Mouse (Mus musculus) midbrain, embryonic 12.5 days (tissue): ENCODE measurements at regions not wholly inside any gene's neighbourhood (a gene's known extent, or its start where the extent isn't known, plus 50 kb on each side); places are given as distances from the start of the nearest gene placed in this dataset.
"Not testable (repeated sequence)": the region's sequence is repeated elsewhere in the genome, so short reads cannot be mapped to it uniquely, and the experiment has no call there.

Source experiments
- ATAC-seq: fragments of 200-750 bp; cut with Nextera tagmentation; 2 replicates; pipeline ENCODE4 v1.8.0; 2017; ENCODE audit warnings: low read depth, moderate TSS enrichment, moderate library complexity; ENCODE audit not compliant: low FRiP score
- H3K27ac ChIP-seq: fragments of 300-500 bp; sonication (generic); replicated peaks from 2 replicates; pipeline ENCODE4 v1.5.1; 2016; ENCODE audit warnings: mild to moderate bottlenecking
- H3K27me3 ChIP-seq: fragments of 300-500 bp; sonication (generic); 2 replicates; pipeline ENCODE4 v1.6.1; 2016; ENCODE audit warnings: mild to moderate bottlenecking
- H3K36me3 ChIP-seq: fragments of 300-500 bp; sonication (generic); 2 replicates; pipeline ENCODE4 v1.6.1; 2016
- H3K4me1 ChIP-seq: fragments of 300-500 bp; sonication (generic); 2 replicates; pipeline ENCODE4 v1.6.1; 2016
- H3K4me2 ChIP-seq: fragments of 300-500 bp; sonication (generic); replicated peaks from 2 replicates; pipeline ENCODE4 v1.6.1; 2016; ENCODE audit warnings: mild to moderate bottlenecking, moderate library complexity
- H3K4me3 ChIP-seq: fragments of 300-500 bp; sonication (generic); 2 replicates; pipeline ENCODE4 v1.5.1; 2016; ENCODE audit warnings: mild to moderate bottlenecking
- H3K9ac ChIP-seq: fragments of 300-500 bp; sonication (generic); replicated peaks from 2 replicates; pipeline ENCODE4 v1.6.1; 2016; ENCODE audit warnings: mild to moderate bottlenecking, moderate library complexity
- H3K9me3 ChIP-seq: fragments of 300-500 bp; sonication (generic); 2 replicates; pipeline ENCODE4 v1.6.1; 2016; ENCODE audit warnings: mild to moderate bottlenecking
- WGBS: fragments of 180-500 bp; shearing (Covaris S2); methylation state at CpG from one replicate; pipeline ENCODE4 v1.1.7; 2016; 5-methylcytosine and 5-hydroxymethylcytosine counted together

- no peak for ATAC-seq
- Histone ChIP-seq H3K9ac (no peak overlapping the region), H3K9me3 (no peaks in the 10 kb centered on the region), H3K27ac (no peak overlapping the region), H3K36me3 (no peaks in the 10 kb centered on the region), H3K27me3 (no peaks in the 10 kb centered on the region), H3K4me1 (no peaks in the 10 kb centered on the region), H3K4me2 (no peak overlapping the region), H3K4me3 (no peak overlapping the region)
Observed at GRCm38 (mm10) chr1:145139267-145139651, 364.0 kb upstream of the Rgs18 start.

GRCm38 (mm10) chr1:145138452-145139266 lies 363.4 kb upstream of the Rgs18 start:
- Histone ChIP-seq H3K36me3 (no peaks in the 10 kb centered on the region), H3K27ac (no peak overlapping the region), H3K27me3 (no peaks in the 10 kb centered on the region), H3K4me3 (no peak overlapping the region), H3K9ac (no peak overlapping the region), H3K9me3 (no peaks in the 10 kb centered on the region), H3K4me1 (no peaks in the 10 kb centered on the region), H3K4me2 (no peak overlapping the region)
- ATAC-seq, result no peak
- 60% methylated on average over 2 of the region's 2 CpGs for WGBS

- Histone ChIP-seq H3K27ac (no peak overlapping the region), H3K9me3 (no peaks in the 10 kb centered on the region), H3K4me2 (no peak overlapping the region), H3K36me3 (no peaks in the 10 kb centered on the region), H3K27me3 (no peaks in the 10 kb centered on the region), H3K4me3 (no peak overlapping the region), H3K4me1 (no peaks in the 10 kb centered on the region), H3K9ac (no peak overlapping the region)
- ATAC-seq, result no peak
- WGBS, result 68% methylated on average over 1 of the region's 1 CpGs
Observed at GRCm38 (mm10) chr1:145131020-145131419, 355.8 kb upstream of the Rgs18 start.

GRCm38 (mm10) chr1:145113171-145113570 lies 337.9 kb upstream of the Rgs18 start:
- H3K27me3 ChIP-seq, result no peaks in the 10 kb centered on the region
- H3K9me3 ChIP-seq, result no peaks in the 10 kb centered on the region
- H3K27ac ChIP-seq, result no peak overlapping the region
- no peak overlapping the region for H3K9ac ChIP-seq
- H3K36me3 ChIP-seq, result no peaks in the 10 kb centered on the region
- H3K4me2 ChIP-seq, result no peak overlapping the region
- WGBS, result 66% methylated on average over 1 of the region's 1 CpGs
- no peaks in the 10 kb centered on the region for H3K4me1 ChIP-seq
- no peak overlapping the region for H3K4me3 ChIP-seq
- no peak for ATAC-seq

GRCm38 (mm10) chr1:145106771-145107170 lies 331.5 kb upstream of the Rgs18 start:
- H3K36me3 ChIP-seq, H3K9me3 ChIP-seq, H3K27ac ChIP-seq, H3K27me3 ChIP-seq, ATAC-seq, H3K4me3 ChIP-seq, H3K4me1 ChIP-seq, H3K4me2 ChIP-seq, H3K9ac ChIP-seq: not testable (repeated sequence)
- 88% methylated on average over 4 of the region's 4 CpGs for WGBS

GRCm38 (mm10) chr1:145065255-145065854 lies 290.1 kb upstream of the Rgs18 start:
- no peak overlapping the region for H3K27ac ChIP-seq

GRCm38 (mm10) chr1:145064384-145064783 lies 289.1 kb upstream of the Rgs18 start:
- no peak overlapping the region for H3K4me2 ChIP-seq
- 0 out of 2 replicates have a peak, but pooled peaks cover 3% of the 10 kb centered on the region for H3K4me1 ChIP-seq
- H3K9ac ChIP-seq, result no peak overlapping the region
- H3K27me3 ChIP-seq, result no peaks in the 10 kb centered on the region
- H3K27ac ChIP-seq, result no peak overlapping the region
- ATAC-seq, result peak; percentile 59; the same call in 1 of the 2 replicates
- WGBS, result 66% methylated on average over 3 of the region's 3 CpGs
- no peak overlapping the region for H3K4me3 ChIP-seq
- no peaks in the 10 kb centered on the region for H3K36me3 ChIP-seq
- H3K9me3 ChIP-seq, result no peaks in the 10 kb centered on the region

More at GRCm38 (mm10) chr1:145065255-145065854, 290.1 kb upstream of the Rgs18 start:
- no peak overlapping the region for H3K4me2 ChIP-seq
- H3K9ac ChIP-seq, result no peak overlapping the region
- no peaks in the 10 kb centered on the region for H3K36me3 ChIP-seq
- H3K4me1 ChIP-seq, result 0 out of 2 replicates have a peak, but pooled peaks cover 3% of the 10 kb centered on the region
- H3K4me3 ChIP-seq, result no peak overlapping the region
- peak; percentile 55; the same call in 1 of the 2 replicates for ATAC-seq
- H3K27me3 ChIP-seq, result no peaks in the 10 kb centered on the region
- WGBS, result 67% methylated on average over 1 of the region's 1 CpGs
- no peaks in the 10 kb centered on the region for H3K9me3 ChIP-seq

- H3K9ac ChIP-seq, result no peak overlapping the region
- 88% methylated on average over 4 of the region's 4 CpGs for WGBS
- H3K9me3 ChIP-seq, result no peaks in the 10 kb centered on the region
- no peak overlapping the region for H3K4me3 ChIP-seq
- no peaks in the 10 kb centered on the region for H3K4me1 ChIP-seq
- H3K27ac ChIP-seq, result no peak overlapping the region
- ATAC-seq, result no peak
- H3K4me2 ChIP-seq, result no peak overlapping the region
- H3K27me3 ChIP-seq, result no peaks in the 10 kb centered on the region
- no peaks in the 10 kb centered on the region for H3K36me3 ChIP-seq
Observed at GRCm38 (mm10) chr1:145015623-145016022, 240.4 kb upstream of the Rgs18 start.

- Histone ChIP-seq H3K4me1 (no peaks in the 10 kb centered on the region), H3K27ac (no peak overlapping the region), H3K9me3 (no peaks in the 10 kb centered on the region), H3K27me3 (no peaks in the 10 kb centered on the region), H3K4me2 (no peak overlapping the region), H3K4me3 (no peak overlapping the region), H3K36me3 (no peaks in the 10 kb centered on the region), H3K9ac (no peak overlapping the region)
- no peak for ATAC-seq
Observed at GRCm38 (mm10) chr1:145010833-145011232, 235.6 kb upstream of the Rgs18 start.

- H3K9me3 ChIP-seq, result no peaks in the 10 kb centered on the region
- no peak overlapping the region for H3K27ac ChIP-seq
- no peaks in the 10 kb centered on the region for H3K36me3 ChIP-seq
- no peaks in the 10 kb centered on the region for H3K27me3 ChIP-seq
- 49% methylated on average over 5 of the region's 5 CpGs for WGBS
- no peak overlapping the region for H3K4me3 ChIP-seq
- H3K4me1 ChIP-seq, result no peaks in the 10 kb centered on the region
- H3K4me2 ChIP-seq, result no peak overlapping the region
- no peak for ATAC-seq
- no peak overlapping the region for H3K9ac ChIP-seq
Observed at GRCm38 (mm10) chr1:144978167-144978566, 202.9 kb upstream of the Rgs18 start.

- Histone ChIP-seq H3K9ac (no peak overlapping the region), H3K36me3 (no peaks in the 10 kb centered on the region), H3K4me2 (no peak overlapping the region), H3K4me3 (no peak overlapping the region), H3K27me3 (no peaks in the 10 kb centered on the region), H3K27ac (no peak overlapping the region), H3K9me3 (no peaks in the 10 kb centered on the region), H3K4me1 (no peaks in the 10 kb centered on the region)
- 73% methylated on average over 3 of the region's 3 CpGs for WGBS
- no peak for ATAC-seq
Observed at GRCm38 (mm10) chr1:144965736-144966135, 190.5 kb upstream of the Rgs18 start.

GRCm38 (mm10) chr1:144939006-144939405 lies 163.8 kb upstream of the Rgs18 start:
- H3K27me3 ChIP-seq, result no peaks in the 10 kb centered on the region
- H3K9me3 ChIP-seq, result no peaks in the 10 kb centered on the region
- no peak overlapping the region for H3K4me3 ChIP-seq
- no peaks in the 10 kb centered on the region for H3K4me1 ChIP-seq
- no peak overlapping the region for H3K27ac ChIP-seq
- no peak for ATAC-seq
- 94% methylated on average over 3 of the region's 3 CpGs for WGBS
- H3K4me2 ChIP-seq, result no peak overlapping the region
- no peak overlapping the region for H3K9ac ChIP-seq
- H3K36me3 ChIP-seq, result no peaks in the 10 kb centered on the region
